10 mouse cellular contexts compared by ENCODE assay signal in genomic region chr17:26511816-26512774, GRCm38 (mm10). TPM values are rescaled to one million over a fixed set of nuclear protein-coding genes. Genes with fewer than 3 reads are reported as not detected.
A peak's percentile ranks its signal among the peaks of the same experiment; 100 is the strongest.
DNase-seq lines count a peak whose midpoint lies in the region; ATAC-seq and TF ChIP-seq lines count a peak whose summit lies in the region.
"Had no signal": no experiment of that assay in that cellular context is flagged by ENCODE, and none has a peak within 500 bp of the region (broad histone marks: within the 10 kb centered on the region; RNA-seq: fewer than 3 reads in every experiment).

No protein-coding gene starts in this region.

- no peaks in the 10 kb centered on the region for H3K27me3 ChIP-seq in forebrain, embryonic 14.5 days (replicated peaks; ENCODE audit: control insufficient read depth, insufficient read depth, low read length)
- H3K27me3 ChIP-seq in forebrain, postnatal 0 days (ENCODE audit: insufficient read depth, low read length) = no peaks in the 10 kb centered on the region
- H3K27me3 ChIP-seq in liver, embryonic 12.5 days (replicated peaks) = no peaks in the 10 kb centered on the region
- no peaks in the 10 kb centered on the region for H3K27me3 ChIP-seq in stomach, postnatal 0 days (ENCODE audit: control insufficient read depth, insufficient read depth, low read length)
- H3K27me3 ChIP-seq: embryonic facial prominence, embryonic 15.5 days; limb, embryonic 13.5 days had no signal

- no peak for TF ChIP-seq CTCF in forebrain, postnatal 0 days (IDR thresholded peaks at IDR 0.05; ENCODE audit: low read depth)
- TF ChIP-seq CTCF in stomach, postnatal 0 days (IDR thresholded peaks at IDR 0.05; ENCODE audit: low read depth) = no peak

- peak; percentile 7 for DNase-seq in forebrain, embryonic 14.5 days (ENCODE audit: low spot score)
- no peak for DNase-seq in forebrain, postnatal 0 days
- DNase-seq in urinary bladder, postnatal 14 days (ENCODE audit: low spot score) = peak; percentile 72
- no peak for DNase-seq in urinary bladder, postnatal 10 days (ENCODE audit: low spot score)
- DNase-seq in stomach, postnatal 0 days (ENCODE audit: low spot score) = no peak
- no peak for DNase-seq in yolk sac, embryonic 10.5 days (ENCODE audit: low spot score)

- H3K36me3 ChIP-seq in forebrain, embryonic 14.5 days (ENCODE audit: control insufficient read depth, insufficient read depth, low read length) = no peaks in the 10 kb centered on the region
- H3K36me3 ChIP-seq in forebrain, postnatal 0 days (ENCODE audit: insufficient read depth) = no peaks in the 10 kb centered on the region
- peaks cover 4% of the 10 kb centered on the region for H3K36me3 ChIP-seq in liver, embryonic 12.5 days
- H3K36me3 ChIP-seq in stomach, postnatal 0 days (ENCODE audit: control insufficient read depth, insufficient read depth, low read length) = no peaks in the 10 kb centered on the region
- H3K36me3 ChIP-seq: embryonic facial prominence, embryonic 15.5 days; limb, embryonic 13.5 days had no signal

- H3K27ac ChIP-seq in forebrain, embryonic 14.5 days (ENCODE audit: low read depth, low read length) = no peak overlapping the region
- H3K27ac ChIP-seq in forebrain, postnatal 0 days (ENCODE audit: low read depth, low read length) = no peak overlapping the region
- peak overlapping the region; percentile 99 for H3K27ac ChIP-seq in liver, embryonic 12.5 days
- peak overlapping the region; percentile 65 for H3K27ac ChIP-seq in stomach, postnatal 0 days (replicated peaks)
- H3K27ac ChIP-seq: embryonic facial prominence, embryonic 15.5 days; limb, embryonic 13.5 days had no signal

- H3K4me2 ChIP-seq in forebrain, embryonic 14.5 days (ENCODE audit: low read length) = no peak overlapping the region
- H3K4me2 ChIP-seq in forebrain, postnatal 0 days (ENCODE audit: low read depth) = no peak overlapping the region
- H3K4me2 ChIP-seq in liver, embryonic 12.5 days = no peak overlapping the region
- H3K4me2 ChIP-seq in stomach, postnatal 0 days (replicated peaks; ENCODE audit: low read depth) = no peak overlapping the region
- H3K4me2 ChIP-seq: embryonic facial prominence, embryonic 15.5 days; limb, embryonic 13.5 days had no signal

- TF ChIP-seq EP300 in stomach, postnatal 0 days (optimal IDR thresholded peaks at IDR 0.05) = no peak

- WGBS in forebrain, embryonic 14.5 days = 66% methylated on average over 7 of the region's 7 CpGs
- 68% methylated on average over 7 of the region's 7 CpGs for WGBS in forebrain, postnatal 0 days
- WGBS in liver, embryonic 12.5 days (ENCODE audit: insufficient replicate concordance) = 67% methylated on average over 7 of the region's 7 CpGs
- WGBS in stomach, postnatal 0 days = 54% methylated on average over 7 of the region's 7 CpGs

- H3K9me3 ChIP-seq in forebrain, embryonic 14.5 days (replicated peaks; ENCODE audit: control insufficient read depth, low read length) = no peaks in the 10 kb centered on the region
- H3K9me3 ChIP-seq in forebrain, postnatal 0 days (ENCODE audit: low read length) = no peaks in the 10 kb centered on the region
- H3K9me3 ChIP-seq in liver, embryonic 12.5 days (replicated peaks) = no peaks in the 10 kb centered on the region
- H3K9me3 ChIP-seq in stomach, postnatal 0 days (ENCODE audit: control insufficient read depth, low read length) = no peaks in the 10 kb centered on the region
- H3K9me3 ChIP-seq: embryonic facial prominence, embryonic 15.5 days; limb, embryonic 13.5 days had no signal

- ATAC-seq in forebrain, embryonic 14.5 days = no peak
- no peak for ATAC-seq in forebrain, postnatal 0 days
- no peak for ATAC-seq in liver, embryonic 12.5 days
- no peak for ATAC-seq in stomach, postnatal 0 days (ENCODE audit: low FRiP score, low TSS enrichment)
- no peak for ATAC-seq in inflammation-experienced regulatory T-cells, adult 6 months

- peaks cover under 1% of the 10 kb centered on the region; the same call in 1 of the 2 replicates for H3K4me1 ChIP-seq in forebrain, embryonic 14.5 days (ENCODE audit: control insufficient read depth, insufficient read depth, low read length)
- H3K4me1 ChIP-seq in forebrain, postnatal 0 days (ENCODE audit: insufficient read depth) = no peaks in the 10 kb centered on the region
- peaks cover 84% of the 10 kb centered on the region for H3K4me1 ChIP-seq in liver, embryonic 12.5 days
- 0 out of 2 replicates have a peak, but pooled peaks cover 3% of the 10 kb centered on the region for H3K4me1 ChIP-seq in stomach, postnatal 0 days (replicated peaks; ENCODE audit: control insufficient read depth, insufficient read depth)

- no peak overlapping the region for H3K9ac ChIP-seq in forebrain, embryonic 14.5 days (ENCODE audit: low read length)
- H3K9ac ChIP-seq in forebrain, postnatal 0 days = no peak overlapping the region
- H3K9ac ChIP-seq in liver, embryonic 12.5 days = peak overlapping the region; percentile 96
- no peak overlapping the region for H3K9ac ChIP-seq in stomach, postnatal 0 days (ENCODE audit: low read length)
- H3K9ac ChIP-seq: embryonic facial prominence, embryonic 15.5 days; limb, embryonic 13.5 days had no signal

- no peak overlapping the region for H3K4me3 ChIP-seq in forebrain, embryonic 14.5 days (ENCODE audit: low read depth, low read length)
- H3K4me3 ChIP-seq in forebrain, postnatal 0 days (ENCODE audit: low read depth, low read length) = no peak overlapping the region
- no peak overlapping the region for H3K4me3 ChIP-seq in liver, embryonic 12.5 days
- H3K4me3 ChIP-seq in stomach, postnatal 0 days (ENCODE audit: low read depth, low read length) = no peak overlapping the region
- H3K4me3 ChIP-seq: embryonic facial prominence, embryonic 15.5 days; limb, embryonic 13.5 days had no signal

RNA-seq across cellular contexts. Expression of gene Ergic1, which starts 49.2 kb away (rescaled TPM):
- 126 and 134 TPM in 2 replicates for polyA plus RNA-seq in forebrain, embryonic 14.5 days (2014; fragmentation: Nextera tagmentation; extraction: Ambion mirVana)
- 137 and 186 TPM in 2 replicates for total RNA-seq in forebrain, postnatal 0 days (2014; rRNA removed)
- polyA plus RNA-seq in forebrain, postnatal 0 days (2015; fragmentation: Nextera tagmentation; extraction: Ambion mirVana) = 103 and 106 TPM in 2 replicates
- 44.6 and 45.7 TPM in 2 replicates for polyA plus RNA-seq in liver, embryonic 12.5 days (2016; fragmentation: Nextera tagmentation; extraction: Ambion mirVana)
- 64.2 and 65.5 TPM in 2 replicates for polyA plus RNA-seq in stomach, postnatal 0 days (2015; fragmentation: Nextera tagmentation; extraction: Ambion mirVana)
- 10 to 100 TPM; 35.9 to 50.4 (median 39.8) TPM for polyA plus RNA-seq in inflammation-experienced regulatory T-cells, adult 6 months (2017; shearing (Covaris generic))

RNA-seq across cellular contexts. Expression of gene Dusp1, which starts 49.8 kb away (rescaled TPM):
- polyA plus RNA-seq in forebrain, embryonic 14.5 days (2014; fragmentation: Nextera tagmentation; extraction: Ambion mirVana) = 58.4 and 66.0 TPM in 2 replicates
- total RNA-seq in forebrain, postnatal 0 days (2014; rRNA removed) = 32.7 and 41.0 TPM in 2 replicates
- 36.0 and 38.5 TPM in 2 replicates for polyA plus RNA-seq in forebrain, postnatal 0 days (2015; fragmentation: Nextera tagmentation; extraction: Ambion mirVana)
- polyA plus RNA-seq in liver, embryonic 12.5 days (2016; fragmentation: Nextera tagmentation; extraction: Ambion mirVana) = 28.6 and 28.7 TPM in 2 replicates
- polyA plus RNA-seq in stomach, postnatal 0 days (2015; fragmentation: Nextera tagmentation; extraction: Ambion mirVana) = 27.7 and 33.1 TPM in 2 replicates
- polyA plus RNA-seq in inflammation-experienced regulatory T-cells, adult 6 months (2017; shearing (Covaris generic)) = 10 to 100 TPM; 31.4 to 56.0 (median 32.0) TPM

Comparison
In these comparisons a context has a peak if more than half of its experiments do, and no peak if none do; other contexts are left out.
1. DNase-seq: peak in forebrain, embryonic 14.5 days (single experiment) and urinary bladder, postnatal 14 days (single experiment); none in forebrain, postnatal 0 days (single experiment), urinary bladder, postnatal 10 days (single experiment), stomach, postnatal 0 days (single experiment) and yolk sac, embryonic 10.5 days (single experiment).
2. H3K27ac ChIP-seq: peak in liver, embryonic 12.5 days (single experiment) and stomach, postnatal 0 days (single experiment); none in forebrain, embryonic 14.5 days (single experiment) and forebrain, postnatal 0 days (single experiment).